Mouse (Mus musculus): ENCODE results near the gene Brpf3.

GRCm38 (mm10) chr17:28756447-28756846, 44.4 kb upstream of the Brpf3 start:
- TF ChIP-seq CTCF (IDR thresholded peaks at IDR 0.05; ENCODE audit: borderline replicate concordance, extremely low read depth, insufficient read depth, insufficient read length) (no peak), POLR2A (IDR thresholded peaks at IDR 0.05; ENCODE audit: borderline replicate concordance, extremely low read depth, insufficient read depth, insufficient read length, poor library complexity, severe bottlenecking) (no peak)

Measured in brain, embryonic 14.5 days (tissue).